Mouse (Mus musculus): ENCODE measurements around the gene Cwf19l1. TPM values are rescaled to one million over a fixed set of nuclear protein-coding genes. Genes with fewer than 3 reads are reported as not detected.

Cwf19l1 gene
- polyA plus RNA-seq (2015; fragmentation: Nextera tagmentation; extraction: Ambion mirVana) = 17.1 and 19.9 TPM in 2 replicates

DNA sequence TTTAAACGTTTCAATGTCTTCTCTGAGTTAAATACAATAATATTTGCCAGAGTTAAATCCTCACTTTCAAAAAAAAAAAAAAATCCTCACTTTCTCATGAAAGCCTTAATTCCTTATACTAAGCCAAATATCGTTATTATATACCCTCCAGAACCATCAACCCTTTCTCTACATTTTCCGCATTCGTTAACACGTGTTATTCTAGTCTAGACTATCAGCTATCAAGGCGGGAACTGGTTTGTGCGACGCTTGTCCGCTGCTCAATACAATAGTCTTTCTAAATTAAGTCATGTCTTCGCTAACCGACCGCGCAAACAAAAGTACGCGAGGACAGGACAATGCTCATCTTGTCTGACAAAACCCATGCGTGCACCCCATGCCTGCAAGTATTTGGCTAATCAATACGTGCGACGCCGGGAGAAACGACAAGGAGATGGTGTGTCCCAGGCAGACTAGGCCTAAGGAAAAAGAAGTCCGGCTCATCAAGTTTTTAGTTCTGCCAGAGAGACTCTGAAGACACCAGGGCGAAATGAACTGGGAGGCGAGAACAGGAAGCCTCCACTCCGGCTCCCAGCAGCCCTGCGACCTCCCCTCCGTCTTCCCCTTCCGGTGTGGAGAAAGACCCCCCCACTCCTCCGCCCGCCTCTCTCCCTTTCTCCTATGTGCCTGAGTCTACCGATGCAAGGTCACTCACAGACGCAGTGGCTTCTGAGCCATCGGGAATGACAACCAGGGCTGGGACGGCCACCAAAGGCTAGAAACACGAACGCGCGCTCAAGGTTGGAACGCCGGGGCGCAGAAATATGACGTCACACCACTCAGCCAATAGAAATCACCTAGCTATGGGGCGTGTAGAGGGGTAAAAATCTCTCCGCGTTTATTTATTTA is at the start of gene Cwf19l1:
Cwf19l1 (minus strand) TSS at position 805 of the 888 bp plus-strand sequence.
- H3K9me3 ChIP-seq (replicated peaks; ENCODE audit: control insufficient read depth, low read length) = peaks cover 5% of the 10 kb centered on the region
- H3K27me3 ChIP-seq (ENCODE audit: control insufficient read depth, insufficient read depth, low read length) = no peaks in the 10 kb centered on the region
- peak within 1 kb of the TSS; percentile 88 for H3K4me2 ChIP-seq (ENCODE audit: low read depth, low read length)
- peak within 1 kb of the TSS; percentile 82 for H3K4me3 ChIP-seq (ENCODE audit: low read length)
- peak within 1 kb of the TSS; percentile 93 for H3K9ac ChIP-seq (ENCODE audit: low read length)
- under 1% methylated on average over 45 of the region's 45 CpGs for WGBS
- ATAC-seq (replicated peaks; ENCODE audit: extremely low read depth, insufficient read depth, low FRiP score) = peak; percentile 85
- peaks cover 7% of the 10 kb centered on the region; the same call in 1 of the 2 replicates for H3K4me1 ChIP-seq (ENCODE audit: control insufficient read depth, insufficient read depth, low read length)
- H3K27ac ChIP-seq (ENCODE audit: low read length) = peak within 1 kb of the TSS; percentile 99
- peaks cover 24% of the 10 kb centered on the region for H3K36me3 ChIP-seq (ENCODE audit: control insufficient read depth, insufficient read depth)

DNA sequence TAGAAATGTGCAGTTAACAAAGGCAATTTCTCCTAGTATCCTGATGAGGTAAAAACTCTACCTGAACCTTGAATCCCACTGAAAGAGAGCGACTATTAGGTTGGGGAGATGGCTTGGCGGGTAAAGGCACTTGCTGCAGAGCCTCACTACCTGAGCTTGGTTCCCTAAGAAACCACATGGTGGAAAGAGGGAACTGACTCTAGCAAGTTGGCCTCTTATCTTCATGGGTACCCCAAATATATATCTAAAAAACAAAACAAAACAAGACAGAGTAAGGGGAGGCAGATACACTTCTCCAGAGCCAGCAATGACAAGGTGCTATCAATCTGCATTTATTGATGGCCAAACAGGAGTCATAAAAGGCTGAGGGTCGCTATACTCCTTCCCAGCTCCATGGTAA is 48.3 kb upstream of the Cwf19l1 start:
- H3K27me3 ChIP-seq (ENCODE audit: control insufficient read depth, insufficient read depth, low read length) = no peaks in the 10 kb centered on the region
- ATAC-seq (replicated peaks; ENCODE audit: extremely low read depth, insufficient read depth, low FRiP score) = no peak
- peaks cover 2% of the 10 kb centered on the region; the same call in 1 of the 2 replicates for H3K9me3 ChIP-seq (replicated peaks; ENCODE audit: control insufficient read depth, low read length)
- H3K36me3 ChIP-seq (ENCODE audit: control insufficient read depth, insufficient read depth) = no peaks in the 10 kb centered on the region
- H3K4me1 ChIP-seq (ENCODE audit: control insufficient read depth, insufficient read depth, low read length) = no peaks in the 10 kb centered on the region
- no peak overlapping the region for H3K9ac ChIP-seq (ENCODE audit: low read length)
- no peak overlapping the region for H3K27ac ChIP-seq (ENCODE audit: low read length)
- no peak overlapping the region for H3K4me3 ChIP-seq (ENCODE audit: low read length)
- WGBS = 65% methylated on average over 3 of the region's 3 CpGs
- H3K4me2 ChIP-seq (ENCODE audit: low read depth, low read length) = no peak overlapping the region

DNA sequence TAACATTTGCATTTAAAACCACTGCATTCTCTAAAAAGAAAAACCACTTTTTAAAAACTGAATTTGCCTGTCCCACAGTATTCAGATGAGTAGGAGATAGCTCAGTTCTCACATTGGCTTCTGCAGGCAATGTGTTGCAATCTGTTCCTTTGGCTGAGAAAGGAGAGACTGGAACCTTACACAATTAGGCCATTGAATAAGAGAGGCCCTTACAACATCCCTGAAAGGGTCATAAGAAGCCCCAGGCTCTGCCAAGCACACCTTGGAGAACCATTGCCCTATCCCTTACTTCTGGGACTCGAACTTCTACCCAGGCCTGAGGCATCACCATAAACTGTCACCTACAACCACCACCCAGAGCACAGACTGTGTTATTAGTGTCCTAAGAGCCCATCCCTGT is 44.8 kb upstream of the Cwf19l1 start:
- ATAC-seq (replicated peaks; ENCODE audit: extremely low read depth, insufficient read depth, low FRiP score) = no peak
- no peaks in the 10 kb centered on the region for H3K27me3 ChIP-seq (ENCODE audit: control insufficient read depth, insufficient read depth, low read length)
- WGBS = 57% methylated on average over 1 of the region's 1 CpGs
- peaks cover 8% of the 10 kb centered on the region for H3K9me3 ChIP-seq (replicated peaks; ENCODE audit: control insufficient read depth, low read length)
- H3K27ac ChIP-seq (ENCODE audit: low read length) = no peak overlapping the region
- H3K4me3 ChIP-seq (ENCODE audit: low read length) = no peak overlapping the region
- H3K4me2 ChIP-seq (ENCODE audit: low read depth, low read length) = no peak overlapping the region
- no peak overlapping the region for H3K9ac ChIP-seq (ENCODE audit: low read length)
- H3K36me3 ChIP-seq (ENCODE audit: control insufficient read depth, insufficient read depth) = no peaks in the 10 kb centered on the region
- H3K4me1 ChIP-seq (ENCODE audit: control insufficient read depth, insufficient read depth, low read length) = no peaks in the 10 kb centered on the region

DNA sequence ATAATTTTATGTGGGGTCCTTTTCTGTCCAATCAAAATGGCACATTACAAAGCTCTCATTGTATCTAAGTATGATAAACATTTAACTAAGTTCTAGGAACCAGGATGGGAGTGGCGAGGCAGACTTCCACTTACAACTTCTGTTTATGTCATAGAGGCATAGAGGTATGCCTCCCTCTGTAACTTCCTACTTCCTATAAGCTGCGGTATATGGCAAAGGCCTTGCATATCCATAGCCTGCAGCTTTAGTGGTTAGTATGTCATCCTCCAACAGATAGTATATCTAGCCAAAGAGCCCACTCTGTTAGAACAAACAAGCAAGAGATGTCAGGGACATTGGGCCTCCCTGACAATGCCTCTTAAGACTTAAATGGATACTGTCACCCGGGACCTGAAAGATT is 41.1 kb upstream of the Cwf19l1 start:
- ATAC-seq (replicated peaks; ENCODE audit: extremely low read depth, insufficient read depth, low FRiP score) = no peak
- H3K9ac ChIP-seq (ENCODE audit: low read length) = no peak overlapping the region

DNA sequence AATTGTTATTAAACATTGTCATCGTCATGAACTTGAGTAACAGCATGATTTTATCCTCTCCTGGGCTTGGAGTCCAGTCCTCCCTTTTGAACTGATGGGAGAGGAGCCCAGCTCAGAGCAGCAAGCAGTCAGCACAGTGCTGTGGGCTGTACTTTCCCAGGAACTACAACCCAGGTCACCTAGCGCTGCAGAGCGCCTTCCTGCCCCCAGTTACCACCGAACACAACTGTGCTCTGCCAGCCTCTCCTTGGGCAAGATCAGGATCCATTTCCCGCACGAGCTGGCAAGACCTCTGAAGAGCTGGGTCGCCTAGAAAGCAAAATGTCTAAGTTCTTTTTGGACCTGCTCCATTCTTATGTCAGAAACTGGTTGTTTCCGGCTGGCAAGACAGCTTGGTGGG is 39.2 kb upstream of the Cwf19l1 start:
- ATAC-seq (replicated peaks; ENCODE audit: extremely low read depth, insufficient read depth, low FRiP score) = no peak
- H3K27me3 ChIP-seq (ENCODE audit: control insufficient read depth, insufficient read depth, low read length) = no peaks in the 10 kb centered on the region
- no peak overlapping the region for H3K4me2 ChIP-seq (ENCODE audit: low read depth, low read length)
- H3K36me3 ChIP-seq (ENCODE audit: control insufficient read depth, insufficient read depth) = no peaks in the 10 kb centered on the region
- no peak overlapping the region for H3K9ac ChIP-seq (ENCODE audit: low read length)
- peaks cover 13% of the 10 kb centered on the region for H3K9me3 ChIP-seq (replicated peaks; ENCODE audit: control insufficient read depth, low read length)
- no peak overlapping the region for H3K4me3 ChIP-seq (ENCODE audit: low read length)
- H3K4me1 ChIP-seq (ENCODE audit: control insufficient read depth, insufficient read depth, low read length) = no peaks in the 10 kb centered on the region
- no peak overlapping the region for H3K27ac ChIP-seq (ENCODE audit: low read length)
- 57% methylated on average over 8 of the region's 8 CpGs for WGBS

More for the DNA sequence above, 41.1 kb upstream of the Cwf19l1 start:
- H3K36me3 ChIP-seq (ENCODE audit: control insufficient read depth, insufficient read depth) = no peaks in the 10 kb centered on the region
- H3K27me3 ChIP-seq (ENCODE audit: control insufficient read depth, insufficient read depth, low read length) = no peaks in the 10 kb centered on the region
- H3K4me1 ChIP-seq (ENCODE audit: control insufficient read depth, insufficient read depth, low read length) = no peaks in the 10 kb centered on the region
- peaks cover 13% of the 10 kb centered on the region for H3K9me3 ChIP-seq (replicated peaks; ENCODE audit: control insufficient read depth, low read length)
- H3K4me2 ChIP-seq (ENCODE audit: low read depth, low read length) = no peak overlapping the region
- H3K27ac ChIP-seq (ENCODE audit: low read length) = no peak overlapping the region
- H3K4me3 ChIP-seq (ENCODE audit: low read length) = no peak overlapping the region
- 79% methylated on average over 3 of the region's 3 CpGs for WGBS

- Histone ChIP-seq H3K4me1 (ENCODE audit: control insufficient read depth, insufficient read depth, low read length) (no peaks in the 10 kb centered on the region), H3K9me3 (replicated peaks; ENCODE audit: control insufficient read depth, low read length) (no peaks in the 10 kb centered on the region), H3K36me3 (ENCODE audit: control insufficient read depth, insufficient read depth) (no peaks in the 10 kb centered on the region), H3K27ac (ENCODE audit: low read length) (no peak overlapping the region), H3K9ac (ENCODE audit: low read length) (no peak overlapping the region), H3K4me3 (ENCODE audit: low read length) (no peak overlapping the region), H3K27me3 (ENCODE audit: control insufficient read depth, insufficient read depth, low read length) (no peaks in the 10 kb centered on the region; the same call in none of the 2 replicates), H3K4me2 (ENCODE audit: low read depth, low read length) (no peak overlapping the region)
- no peak for ATAC-seq (replicated peaks; ENCODE audit: extremely low read depth, insufficient read depth, low FRiP score)
- WGBS = 8% methylated on average over 3 of the region's 3 CpGs
Observed at GRCm38 (mm10) chr19:44161515-44161914, 25.8 kb upstream of the Cwf19l1 start.

- H3K36me3 ChIP-seq (ENCODE audit: control insufficient read depth, insufficient read depth) = no peaks in the 10 kb centered on the region
- H3K27me3 ChIP-seq (ENCODE audit: control insufficient read depth, insufficient read depth, low read length) = peaks cover 7% of the 10 kb centered on the region
- no peak overlapping the region for H3K4me3 ChIP-seq (ENCODE audit: low read length)
- 75% methylated on average over 3 of the region's 3 CpGs for WGBS
- no peak for ATAC-seq (replicated peaks; ENCODE audit: extremely low read depth, insufficient read depth, low FRiP score)
- no peak overlapping the region for H3K9ac ChIP-seq (ENCODE audit: low read length)
- H3K27ac ChIP-seq (ENCODE audit: low read length) = no peak overlapping the region
- no peaks in the 10 kb centered on the region for H3K9me3 ChIP-seq (replicated peaks; ENCODE audit: control insufficient read depth, low read length)
- no peaks in the 10 kb centered on the region for H3K4me1 ChIP-seq (ENCODE audit: control insufficient read depth, insufficient read depth, low read length)
- no peak overlapping the region for H3K4me2 ChIP-seq (ENCODE audit: low read depth, low read length)
Observed at GRCm38 (mm10) chr19:44159386-44159785, 23.7 kb upstream of the Cwf19l1 start.

- 88% methylated on average over 10 of the region's 10 CpGs for WGBS
- Histone ChIP-seq H3K9ac (ENCODE audit: low read length) (no peak overlapping the region), H3K4me2 (ENCODE audit: low read depth, low read length) (no peak overlapping the region), H3K9me3 (replicated peaks; ENCODE audit: control insufficient read depth, low read length) (no peaks in the 10 kb centered on the region), H3K4me3 (ENCODE audit: low read length) (no peak overlapping the region), H3K4me1 (ENCODE audit: control insufficient read depth, insufficient read depth, low read length) (no peaks in the 10 kb centered on the region), H3K27me3 (ENCODE audit: control insufficient read depth, insufficient read depth, low read length) (peaks cover 14% of the 10 kb centered on the region), H3K27ac (ENCODE audit: low read length) (no peak overlapping the region), H3K36me3 (ENCODE audit: control insufficient read depth, insufficient read depth) (no peaks in the 10 kb centered on the region)
- ATAC-seq (replicated peaks; ENCODE audit: extremely low read depth, insufficient read depth, low FRiP score) = no peak
Observed at GRCm38 (mm10) chr19:44157005-44157404, 21.3 kb upstream of the Cwf19l1 start.

DNA sequence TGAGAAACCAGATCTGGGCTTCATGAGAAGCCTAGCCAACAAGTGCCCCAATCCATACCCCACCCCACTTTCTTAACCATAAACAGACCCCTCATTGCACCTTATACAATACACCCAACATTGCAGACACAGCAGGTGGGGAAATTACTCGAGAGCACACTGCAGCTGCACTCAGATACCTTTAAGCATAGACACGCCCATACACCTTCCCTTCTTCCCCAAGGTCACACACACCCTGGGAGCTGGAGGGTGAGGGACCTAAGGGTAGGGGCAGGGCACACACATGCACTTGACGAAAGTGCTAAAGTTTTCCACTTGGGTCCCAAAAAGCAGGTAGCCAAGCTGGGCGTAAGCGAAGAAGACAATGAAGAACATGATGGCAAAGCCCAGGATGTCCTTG is 18.1 kb upstream of the Cwf19l1 start:
- ATAC-seq (replicated peaks; ENCODE audit: extremely low read depth, insufficient read depth, low FRiP score) = no peak

More for the DNA sequence above, 18.1 kb upstream of the Cwf19l1 start:
- no peaks in the 10 kb centered on the region for H3K36me3 ChIP-seq (ENCODE audit: control insufficient read depth, insufficient read depth)
- no peaks in the 10 kb centered on the region for H3K4me1 ChIP-seq (ENCODE audit: control insufficient read depth, insufficient read depth, low read length)
- no peak overlapping the region for H3K4me3 ChIP-seq (ENCODE audit: low read length)
- WGBS = 74% methylated on average over 5 of the region's 5 CpGs
- H3K27me3 ChIP-seq (ENCODE audit: control insufficient read depth, insufficient read depth, low read length) = peaks cover 14% of the 10 kb centered on the region
- H3K4me2 ChIP-seq (ENCODE audit: low read depth, low read length) = no peak overlapping the region
- no peaks in the 10 kb centered on the region for H3K9me3 ChIP-seq (replicated peaks; ENCODE audit: control insufficient read depth, low read length)
- H3K9ac ChIP-seq (ENCODE audit: low read length) = no peak overlapping the region
- no peak overlapping the region for H3K27ac ChIP-seq (ENCODE audit: low read length)
